Mouse (Mus musculus) stomach, postnatal 0 days (tissue): Measurements from ENCODE around the gene Mab21l3. TPM values are rescaled to one million over a fixed set of nuclear protein-coding genes. Genes with fewer than 3 reads are reported as not detected.

Experiments
- ATAC-seq: fragments of 200-750 bp; cut with Nextera tagmentation; 2 replicates; pipeline ENCODE4 v1.8.0; 2017; ENCODE audit not compliant: low FRiP score, low TSS enrichment
- DNase-seq: peaks from one replicate; pipeline ENCODE4 v3.0.0-alpha.2; 2016; ENCODE audit warnings: low spot score
- H3K27ac ChIP-seq: fragments of 300-500 bp; sonication (generic); replicated peaks from 2 replicates; pipeline ENCODE4 v1.5.1; 2014; ENCODE audit warnings: mild to moderate bottlenecking, control low read depth
- H3K27me3 ChIP-seq: fragments of 300-500 bp; sonication (generic); 2 replicates; pipeline ENCODE4 v1.6.1; 2014; ENCODE audit warnings: low read length; ENCODE audit not compliant: control insufficient read depth, insufficient read depth
- H3K36me3 ChIP-seq: fragments of 300-500 bp; sonication (generic); 2 replicates; pipeline ENCODE4 v1.6.1; 2014; ENCODE audit warnings: low read length, mixed read lengths; ENCODE audit not compliant: control insufficient read depth, insufficient read depth
- H3K4me1 ChIP-seq: fragments of 300-500 bp; sonication (generic); replicated peaks from 2 replicates; pipeline ENCODE4 v1.6.1; 2014; ENCODE audit warnings: antibody characterized with exemption; ENCODE audit not compliant: control insufficient read depth, insufficient read depth
- H3K4me2 ChIP-seq: fragments of 300-500 bp; sonication (generic); replicated peaks from 2 replicates; pipeline ENCODE4 v1.6.1; 2014; ENCODE audit warnings: low read depth, mild to moderate bottlenecking, control low read depth, moderate library complexity
- H3K4me3 ChIP-seq: fragments of 300-500 bp; sonication (generic); 2 replicates; pipeline ENCODE4 v1.5.1; 2014; ENCODE audit warnings: low read depth, low read length, control low read depth
- H3K9ac ChIP-seq: fragments of 300-500 bp; sonication (generic); 2 replicates; pipeline ENCODE4 v1.6.1; 2014; ENCODE audit warnings: mild to moderate bottlenecking, low read length, control low read depth, mixed read lengths
- H3K9me3 ChIP-seq: fragments of 300-500 bp; sonication (generic); 2 replicates; pipeline ENCODE4 v1.6.1; 2016; ENCODE audit warnings: low read length; ENCODE audit not compliant: control insufficient read depth
- CTCF ChIP-seq: IDR thresholded peaks from 2 replicates; pipeline ENCODE4 v1.5.1; 2016; ENCODE audit warnings: antibody characterized with exemption, low read depth, mild to moderate bottlenecking, moderate library complexity
- EP300 ChIP-seq: optimal IDR thresholded peaks from 2 replicates; pipeline ENCODE3; 2016; ENCODE audit warnings: antibody characterized with exemption
- WGBS: fragments of 180-500 bp; shearing (Covaris S2); extraction: QIAGEN DNeasy Blood & Tissue Kit; methylation state at CpG from one replicate; pipeline ENCODE4 v1.1.7; 2014; 5-methylcytosine and 5-hydroxymethylcytosine counted together
- polyA plus RNA-seq: library from polyadenylated mRNA; unstranded; fragments of >200 nt; fragmentation: Nextera tagmentation; extraction: Ambion mirVana; gene quantifications from 2 replicates; pipeline ENCODE4 v1.2.1, GENCODE M21; 2015

Mab21l3 gene
- polyA plus RNA-seq, 1 experiment from 2014 or later: 0.67 TPM

- Histone ChIP-seq H3K27me3 (no peaks in the 10 kb centered on the region), H3K4me2 (no peak overlapping the region), H3K9ac (no peak overlapping the region), H3K27ac (0 out of 2 replicates have a peak overlapping the region, but pooled peaks have one; percentile 8), H3K9me3 (no peaks in the 10 kb centered on the region), H3K36me3 (no peaks in the 10 kb centered on the region), H3K4me3 (no peak overlapping the region), H3K4me1 (0 out of 2 replicates have a peak, but pooled peaks cover 3% of the 10 kb centered on the region)
- 48% methylated on average over 15 of the region's 15 CpGs for WGBS
- DNase-seq (no peak), ATAC-seq (no peak)
- TF ChIP-seq EP300 (no peak), CTCF (no peak)
Observed at GRCm38 (mm10) chr3:101797830-101798709, 50.7 kb downstream of the Mab21l3 start.

DNA sequence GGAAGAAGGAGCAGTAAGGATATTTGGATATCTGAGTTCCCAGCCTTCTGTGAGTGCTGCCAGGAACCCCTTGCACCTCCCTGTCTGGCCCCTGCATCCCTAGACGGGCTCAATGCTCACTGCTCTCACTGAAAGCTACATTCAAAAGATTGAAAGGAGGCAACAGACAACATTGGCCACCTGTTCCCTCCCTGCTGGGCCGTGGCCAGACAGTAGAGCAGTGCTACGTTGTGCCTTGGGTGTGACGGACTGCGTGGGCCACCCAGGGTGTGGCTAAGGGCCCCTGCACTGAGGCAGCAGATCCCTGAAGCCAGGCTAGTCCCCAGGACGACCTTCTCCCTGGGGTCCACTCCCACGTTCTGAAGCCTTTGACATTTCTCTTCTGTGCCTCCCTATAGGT, 52.5 kb downstream of the Mab21l3 start:
- ATAC-seq (no peak), DNase-seq (peak; percentile 38)
- Histone ChIP-seq H3K4me1 (0 out of 2 replicates have a peak, but pooled peaks cover 3% of the 10 kb centered on the region), H3K27me3 (no peaks in the 10 kb centered on the region), H3K9me3 (no peaks in the 10 kb centered on the region), H3K4me3 (no peak overlapping the region), H3K4me2 (no peak overlapping the region), H3K9ac (no peak overlapping the region), H3K36me3 (no peaks in the 10 kb centered on the region), H3K27ac (no peak overlapping the region)
- TF ChIP-seq CTCF: no peak
- no peak for TF ChIP-seq EP300
- WGBS: 24% methylated on average over 7 of the region's 7 CpGs

DNA sequence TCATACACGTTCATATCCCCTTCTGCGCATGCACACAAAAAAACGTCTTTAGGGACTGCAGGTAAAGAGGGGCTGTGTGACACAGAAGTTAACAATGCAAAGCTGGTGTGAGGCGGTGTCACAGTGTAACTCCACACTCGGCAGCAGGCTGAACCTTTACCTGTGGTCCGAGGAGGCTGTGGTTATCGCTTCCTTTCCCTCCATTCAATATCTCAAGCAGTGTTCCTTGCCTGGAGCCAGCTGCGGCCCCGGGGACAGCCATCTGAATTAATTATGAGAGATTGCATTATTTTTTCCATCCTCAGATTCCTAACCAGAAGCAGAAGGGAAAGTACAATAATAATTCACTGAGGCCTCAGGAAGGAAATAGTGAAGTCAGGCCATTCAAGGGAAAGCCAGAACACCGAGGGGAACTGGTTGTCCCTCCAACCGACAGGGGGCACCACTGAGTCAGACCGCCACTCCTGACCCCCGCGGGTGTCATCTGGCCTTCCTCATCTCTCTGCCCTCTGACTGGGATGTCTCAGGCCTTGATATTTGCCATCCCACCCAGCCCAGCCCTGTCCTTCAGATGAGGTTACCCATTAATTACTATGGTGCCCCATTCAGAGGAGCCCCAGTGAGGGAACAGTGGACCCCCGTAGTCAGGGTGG, 53.2 kb downstream of the Mab21l3 start:
- 0 out of 2 replicates have a peak, but pooled peaks cover 3% of the 10 kb centered on the region for H3K4me1 ChIP-seq
- peak; percentile 42 for TF ChIP-seq CTCF
- TF ChIP-seq EP300: no peak
- no peak overlapping the region for H3K4me3 ChIP-seq
- H3K4me2 ChIP-seq: no peak overlapping the region
- 80% methylated on average over 15 of the region's 15 CpGs for WGBS
- H3K27me3 ChIP-seq: no peaks in the 10 kb centered on the region
- no peak for DNase-seq
- no peaks in the 10 kb centered on the region for H3K9me3 ChIP-seq
- no peak overlapping the region for H3K27ac ChIP-seq
- no peak overlapping the region for H3K9ac ChIP-seq
- no peak for ATAC-seq
- no peaks in the 10 kb centered on the region for H3K36me3 ChIP-seq

DNA sequence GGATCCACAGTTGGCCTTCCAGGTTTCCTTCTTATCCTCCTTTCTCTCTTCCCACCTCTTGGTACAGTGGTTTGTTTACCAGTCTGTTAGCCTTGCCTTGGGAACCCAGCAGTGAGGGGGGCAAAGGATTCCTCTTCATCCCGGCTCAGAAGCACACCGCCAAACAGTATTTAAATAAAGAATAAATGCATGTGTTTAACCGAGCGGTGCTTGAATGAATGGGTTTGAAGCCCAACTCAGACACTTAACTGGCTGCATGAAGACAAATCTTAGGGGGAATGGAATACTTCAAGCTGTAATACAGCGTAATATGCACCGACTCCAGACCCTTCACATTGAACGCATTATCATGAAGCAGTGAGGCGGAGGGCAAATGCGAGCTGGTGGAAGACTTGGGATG, 54.1 kb downstream of the Mab21l3 start:
- no peak overlapping the region for H3K4me2 ChIP-seq
- 78% methylated on average over 9 of the region's 9 CpGs for WGBS
- no peak overlapping the region for H3K27ac ChIP-seq
- DNase-seq (no peak), ATAC-seq (no peak)
- no peaks in the 10 kb centered on the region for H3K27me3 ChIP-seq
- H3K9me3 ChIP-seq: no peaks in the 10 kb centered on the region
- no peak overlapping the region for H3K4me3 ChIP-seq
- H3K9ac ChIP-seq: no peak overlapping the region
- 0 out of 2 replicates have a peak, but pooled peaks cover 3% of the 10 kb centered on the region for H3K4me1 ChIP-seq
- no peaks in the 10 kb centered on the region for H3K36me3 ChIP-seq
- TF ChIP-seq CTCF (no peak), EP300 (no peak)

DNA sequence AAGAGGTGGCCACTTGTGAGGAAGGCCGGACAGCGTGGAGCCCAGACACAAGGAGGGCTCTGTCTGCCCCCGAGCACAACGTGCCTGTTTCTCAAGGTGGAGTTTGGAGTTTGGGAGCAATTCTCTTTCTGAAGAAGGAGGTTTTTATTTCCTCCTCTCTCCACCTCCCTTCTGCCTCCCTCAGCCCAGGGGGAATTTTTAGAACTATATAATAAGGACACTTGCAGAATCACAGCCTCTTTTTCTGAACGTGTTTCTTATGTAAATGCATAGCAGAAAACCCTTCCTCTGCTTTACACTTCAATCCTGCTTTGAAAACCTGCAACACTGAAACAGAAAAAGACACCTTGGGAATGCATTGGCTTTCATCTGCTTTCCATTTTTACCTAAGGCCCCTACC, 54.7 kb downstream of the Mab21l3 start:
- no peak overlapping the region for H3K4me3 ChIP-seq
- DNase-seq (no peak), ATAC-seq (no peak)
- no peak for TF ChIP-seq EP300
- TF ChIP-seq CTCF: no peak
- 0 out of 2 replicates have a peak, but pooled peaks cover 3% of the 10 kb centered on the region for H3K4me1 ChIP-seq
- no peak overlapping the region for H3K27ac ChIP-seq
- H3K36me3 ChIP-seq: no peaks in the 10 kb centered on the region
- no peaks in the 10 kb centered on the region for H3K9me3 ChIP-seq
- WGBS: 86% methylated on average over 5 of the region's 5 CpGs
- no peak overlapping the region for H3K9ac ChIP-seq
- no peak overlapping the region for H3K4me2 ChIP-seq
- no peaks in the 10 kb centered on the region for H3K27me3 ChIP-seq

DNA sequence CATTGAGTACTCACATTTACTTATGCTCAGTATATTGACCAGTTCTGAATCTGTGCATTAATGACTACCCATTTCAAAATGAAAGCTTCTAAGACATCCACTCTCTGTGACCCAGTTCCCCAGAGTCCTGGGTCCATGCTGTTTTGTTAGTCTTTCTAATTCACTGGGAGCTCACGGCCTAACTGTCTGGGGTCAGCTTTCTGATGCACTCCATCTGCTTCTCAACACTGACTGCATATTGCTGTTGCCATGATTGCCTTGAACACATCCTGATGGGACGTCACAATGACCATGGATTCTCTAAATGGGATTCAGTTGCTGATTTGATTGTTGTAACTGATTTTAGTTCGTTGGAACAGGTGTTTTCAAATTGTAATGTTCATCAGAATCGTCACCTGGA, 56.6 kb downstream of the Mab21l3 start:
- TF ChIP-seq EP300 (no peak), CTCF (no peak)
- H3K27ac ChIP-seq: no peak overlapping the region
- no peak for DNase-seq
- 72% methylated on average over 4 of the region's 4 CpGs for WGBS
- no peak overlapping the region for H3K9ac ChIP-seq
- H3K4me2 ChIP-seq: no peak overlapping the region
- H3K36me3 ChIP-seq: no peaks in the 10 kb centered on the region
- no peaks in the 10 kb centered on the region for H3K9me3 ChIP-seq
- no peaks in the 10 kb centered on the region for H3K27me3 ChIP-seq
- H3K4me1 ChIP-seq: 0 out of 2 replicates have a peak, but pooled peaks cover 3% of the 10 kb centered on the region
- no peak for ATAC-seq
- H3K4me3 ChIP-seq: no peak overlapping the region
